Mouse (Mus musculus): ENCODE data around the gene a. TPM values are rescaled to one million over a fixed set of nuclear protein-coding genes. Genes with fewer than 3 reads are reported as not detected.

The a gene
- polyA plus RNA-seq, 1 experiment = 1.4 TPM

DNA sequence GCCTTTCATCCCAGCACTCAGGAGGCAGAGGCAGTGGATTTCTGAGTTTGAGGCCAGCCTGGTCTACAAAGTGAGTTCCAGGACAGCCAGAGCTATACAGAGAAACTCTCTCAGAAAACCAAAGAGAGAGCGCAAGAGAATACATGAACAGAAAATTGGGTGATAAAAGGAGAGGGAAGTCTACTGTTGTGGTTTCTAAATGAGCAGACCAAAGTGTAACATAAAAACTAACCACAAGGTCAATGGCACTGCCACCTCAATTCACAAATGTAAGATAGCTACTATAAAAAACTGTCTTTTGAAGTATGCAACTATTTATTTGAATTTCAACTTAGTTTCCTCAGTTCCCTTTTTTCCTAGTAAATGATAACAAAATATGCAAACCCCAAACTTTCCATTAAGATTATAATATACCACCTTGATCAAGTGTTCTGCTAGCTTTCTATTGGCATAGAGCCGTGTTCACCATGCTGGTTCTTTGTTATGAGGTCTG lies 37.1 kb upstream of the a start:
- no peak overlapping the region for H3K27ac ChIP-seq (ENCODE audit: control insufficient read depth, insufficient read depth, low read depth, low read length)
- H3K27me3 ChIP-seq (ENCODE audit: control insufficient read depth, insufficient read depth, low read length) = no peaks in the 10 kb centered on the region
- H3K36me3 ChIP-seq (ENCODE audit: control insufficient read depth, insufficient read depth, low read length) = no peaks in the 10 kb centered on the region
- TF ChIP-seq POLR2A (IDR thresholded peaks at IDR 0.05; ENCODE audit: control insufficient read depth, low read depth, low read length) = no peak
- no peak for TF ChIP-seq CTCF (IDR thresholded peaks at IDR 0.05; ENCODE audit: control insufficient read depth, insufficient read depth, insufficient replicate concordance, low read depth, low read length)
- no peak overlapping the region for H3K4me3 ChIP-seq (ENCODE audit: control insufficient read depth, low read depth, low read length)
- peaks cover 5% of the 10 kb centered on the region for H3K4me1 ChIP-seq (ENCODE audit: control insufficient read depth, insufficient read depth, low read length)

- no peaks in the 10 kb centered on the region for H3K36me3 ChIP-seq (ENCODE audit: control insufficient read depth, insufficient read depth, low read length)
- no peaks in the 10 kb centered on the region for H3K27me3 ChIP-seq (ENCODE audit: control insufficient read depth, insufficient read depth, low read length)
- H3K4me3 ChIP-seq (ENCODE audit: control insufficient read depth, low read depth, low read length) = no peak overlapping the region
- no peaks in the 10 kb centered on the region for H3K4me1 ChIP-seq (ENCODE audit: control insufficient read depth, insufficient read depth, low read length)
- H3K27ac ChIP-seq (ENCODE audit: control insufficient read depth, insufficient read depth, low read depth, low read length) = no peak overlapping the region
- TF ChIP-seq POLR2A (IDR thresholded peaks at IDR 0.05; ENCODE audit: control insufficient read depth, low read depth, low read length) (no peak), CTCF (IDR thresholded peaks at IDR 0.05; ENCODE audit: control insufficient read depth, insufficient read depth, insufficient replicate concordance, low read depth, low read length) (no peak)
Observed at GRCm38 (mm10) chr2:154755791-154756190, 35.4 kb upstream of the a start.

DNA sequence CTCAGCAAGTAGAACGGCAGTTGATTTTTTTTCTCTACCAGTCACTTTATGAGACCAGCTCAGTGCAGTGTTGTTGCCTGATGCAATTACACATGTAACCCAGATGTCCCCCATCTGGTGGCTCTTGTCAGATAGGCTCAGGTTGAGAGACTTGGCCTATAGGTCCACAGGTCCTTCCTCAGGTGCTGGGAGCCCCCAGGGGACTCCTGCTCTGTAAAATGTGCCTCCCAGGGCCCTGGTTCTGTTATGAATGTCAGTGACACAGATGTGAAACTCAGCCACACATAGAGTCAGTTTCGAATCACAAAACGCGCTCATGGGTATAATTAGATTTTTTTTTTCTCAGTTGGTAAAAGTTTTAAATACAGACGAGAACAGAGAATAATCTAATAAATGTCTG lies 33.5 kb upstream of the a start:
- no peaks in the 10 kb centered on the region for H3K36me3 ChIP-seq (ENCODE audit: control insufficient read depth, insufficient read depth, low read length)
- no peak for TF ChIP-seq CTCF (IDR thresholded peaks at IDR 0.05; ENCODE audit: control insufficient read depth, insufficient read depth, insufficient replicate concordance, low read depth, low read length)
- no peak for TF ChIP-seq POLR2A (IDR thresholded peaks at IDR 0.05; ENCODE audit: control insufficient read depth, low read depth, low read length)
- H3K4me1 ChIP-seq (ENCODE audit: control insufficient read depth, insufficient read depth, low read length) = no peaks in the 10 kb centered on the region
- H3K4me3 ChIP-seq (ENCODE audit: control insufficient read depth, low read depth, low read length) = no peak overlapping the region
- H3K27ac ChIP-seq (ENCODE audit: control insufficient read depth, insufficient read depth, low read depth, low read length) = no peak overlapping the region
- H3K27me3 ChIP-seq (ENCODE audit: control insufficient read depth, insufficient read depth, low read length) = no peaks in the 10 kb centered on the region

DNA sequence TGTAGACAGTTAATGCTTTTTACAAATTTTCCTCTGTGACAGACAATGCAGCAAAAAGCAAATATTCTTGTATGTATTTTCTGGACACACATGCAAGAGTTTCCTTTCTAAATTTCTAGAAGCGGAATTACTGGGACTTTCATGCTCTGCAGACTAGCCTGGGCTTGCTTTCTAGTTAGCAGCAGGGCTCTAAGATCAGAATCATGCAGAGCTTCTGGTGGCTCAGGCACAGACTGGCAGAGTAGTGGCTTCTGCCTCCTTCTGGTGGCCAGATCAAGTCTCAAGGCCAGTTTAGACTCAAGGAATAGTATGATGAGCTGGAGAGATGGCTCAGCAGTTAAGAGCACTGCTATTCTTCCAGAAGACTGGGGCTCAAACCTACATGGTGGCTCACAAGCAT lies 32.7 kb upstream of the a start:
- TF ChIP-seq CTCF (IDR thresholded peaks at IDR 0.05; ENCODE audit: control insufficient read depth, insufficient read depth, insufficient replicate concordance, low read depth, low read length) (no peak), POLR2A (IDR thresholded peaks at IDR 0.05; ENCODE audit: control insufficient read depth, low read depth, low read length) (no peak)
- Histone ChIP-seq H3K27me3 (ENCODE audit: control insufficient read depth, insufficient read depth, low read length) (no peaks in the 10 kb centered on the region), H3K36me3 (ENCODE audit: control insufficient read depth, insufficient read depth, low read length) (no peaks in the 10 kb centered on the region), H3K4me3 (ENCODE audit: control insufficient read depth, low read depth, low read length) (no peak overlapping the region), H3K4me1 (ENCODE audit: control insufficient read depth, insufficient read depth, low read length) (no peaks in the 10 kb centered on the region), H3K27ac (ENCODE audit: control insufficient read depth, insufficient read depth, low read depth, low read length) (no peak overlapping the region)

- no peaks in the 10 kb centered on the region for H3K27me3 ChIP-seq (ENCODE audit: control insufficient read depth, insufficient read depth, low read length)
- TF ChIP-seq POLR2A (IDR thresholded peaks at IDR 0.05; ENCODE audit: control insufficient read depth, low read depth, low read length) (no peak), CTCF (IDR thresholded peaks at IDR 0.05; ENCODE audit: control insufficient read depth, insufficient read depth, insufficient replicate concordance, low read depth, low read length) (no peak)
- H3K4me1 ChIP-seq (ENCODE audit: control insufficient read depth, insufficient read depth, low read length) = no peaks in the 10 kb centered on the region
- no peaks in the 10 kb centered on the region for H3K36me3 ChIP-seq (ENCODE audit: control insufficient read depth, insufficient read depth, low read length)
- no peak overlapping the region for H3K27ac ChIP-seq (ENCODE audit: control insufficient read depth, insufficient read depth, low read depth, low read length)
- H3K4me3 ChIP-seq (ENCODE audit: control insufficient read depth, low read depth, low read length) = no peak overlapping the region
Observed at GRCm38 (mm10) chr2:154763226-154763625, 28.0 kb upstream of the a start.

- Histone ChIP-seq H3K4me1 (ENCODE audit: control insufficient read depth, insufficient read depth, low read length) (no peaks in the 10 kb centered on the region), H3K4me3 (ENCODE audit: control insufficient read depth, low read depth, low read length) (no peak overlapping the region), H3K27me3 (ENCODE audit: control insufficient read depth, insufficient read depth, low read length) (no peaks in the 10 kb centered on the region), H3K27ac (ENCODE audit: control insufficient read depth, insufficient read depth, low read depth, low read length) (no peak overlapping the region), H3K36me3 (ENCODE audit: control insufficient read depth, insufficient read depth, low read length) (no peaks in the 10 kb centered on the region)
- TF ChIP-seq CTCF (IDR thresholded peaks at IDR 0.05; ENCODE audit: control insufficient read depth, insufficient read depth, insufficient replicate concordance, low read depth, low read length) (no peak), POLR2A (IDR thresholded peaks at IDR 0.05; ENCODE audit: control insufficient read depth, low read depth, low read length) (no peak)
Observed at GRCm38 (mm10) chr2:154764828-154765497, 26.2 kb upstream of the a start.

DNA sequence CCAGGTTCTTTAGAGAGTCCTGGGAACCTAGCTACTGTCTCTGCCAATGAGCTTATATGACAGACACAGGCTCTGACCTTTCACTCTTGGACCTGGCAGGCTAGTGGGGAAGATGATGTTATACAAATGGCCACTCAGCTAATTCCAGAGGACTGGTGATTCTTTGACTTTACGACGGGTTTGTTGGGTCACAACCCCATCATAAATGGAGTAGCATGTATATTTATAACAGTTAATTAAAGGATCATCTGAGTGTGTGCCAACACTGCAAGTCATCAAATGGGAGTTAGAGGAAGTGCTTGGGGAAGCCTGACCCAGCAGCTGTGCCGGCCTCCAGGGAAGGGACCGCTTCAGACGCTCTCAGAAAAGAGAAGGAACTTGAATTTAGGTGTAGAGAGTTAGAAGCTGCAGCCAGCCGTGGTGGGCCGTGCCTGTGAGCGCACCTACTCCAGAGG lies 25.6 kb upstream of the a start:
- H3K27ac ChIP-seq (ENCODE audit: control insufficient read depth, insufficient read depth, low read depth, low read length) = no peak overlapping the region
- TF ChIP-seq CTCF (IDR thresholded peaks at IDR 0.05; ENCODE audit: control insufficient read depth, insufficient read depth, insufficient replicate concordance, low read depth, low read length) (no peak), POLR2A (IDR thresholded peaks at IDR 0.05; ENCODE audit: control insufficient read depth, low read depth, low read length) (no peak)
- no peaks in the 10 kb centered on the region for H3K4me1 ChIP-seq (ENCODE audit: control insufficient read depth, insufficient read depth, low read length)
- H3K27me3 ChIP-seq (ENCODE audit: control insufficient read depth, insufficient read depth, low read length) = no peaks in the 10 kb centered on the region
- H3K36me3 ChIP-seq (ENCODE audit: control insufficient read depth, insufficient read depth, low read length) = no peaks in the 10 kb centered on the region
- no peak overlapping the region for H3K4me3 ChIP-seq (ENCODE audit: control insufficient read depth, low read depth, low read length)
